Mouse (Mus musculus) spleen, adult 2 months (tissue): ENCODE measurements around the gene Kcnd2. TPM values are rescaled to one million over a fixed set of nuclear protein-coding genes. Genes with fewer than 3 reads are reported as not detected.

Source experiments
- DNase-seq, 2 experiments: peaks; one replicate each; pipeline versions ENCODE4 v3.0.0 to v3.0.0-alpha.2; 2012 to 2021; ENCODE audit warnings: low spot score in 2 of 2, low read depth in 1 of 2
- H3K27ac ChIP-seq: fragments of 200-500 bp; 2 replicates; pipeline ENCODE4 v1.5.1; 2012; ENCODE audit warnings: low read length, inconsistent platforms; ENCODE audit not compliant: insufficient read depth
- H3K27me3 ChIP-seq: fragments of 200-500 bp; 2 replicates; pipeline ENCODE4 v1.6.1; 2012; ENCODE audit warnings: mild to moderate bottlenecking, moderate library complexity, low read length, inconsistent platforms; ENCODE audit not compliant: control insufficient read depth, insufficient read depth
- H3K36me3 ChIP-seq: fragments of 200-500 bp; 2 replicates; pipeline ENCODE4 v1.6.1; 2012; ENCODE audit warnings: mild to moderate bottlenecking, low read length, inconsistent platforms; ENCODE audit not compliant: control insufficient read depth, insufficient read depth
- H3K4me1 ChIP-seq: fragments of 200-500 bp; 2 replicates; pipeline ENCODE4 v1.6.1; 2011; ENCODE audit warnings: inconsistent platforms; ENCODE audit not compliant: control insufficient read depth, insufficient read depth, insufficient read length
- H3K4me3 ChIP-seq: fragments of 200-500 bp; 2 replicates; pipeline ENCODE4 v1.5.1; 2011; ENCODE audit warnings: mild to moderate bottlenecking, inconsistent platforms; ENCODE audit not compliant: insufficient read depth, insufficient read length; ENCODE audit errors: extremely low read depth
- CTCF ChIP-seq: fragments of 200-500 bp; IDR thresholded peaks from 2 replicates; pipeline ENCODE4 v1.5.1; 2011; ENCODE audit warnings: mild to moderate bottlenecking, inconsistent platforms; ENCODE audit not compliant: insufficient read depth, insufficient read length, insufficient replicate concordance; ENCODE audit errors: extremely low read depth
- POLR2A ChIP-seq: fragments of 200-500 bp; IDR thresholded peaks from 2 replicates; pipeline ENCODE4 v1.6.1; 2011; ENCODE audit warnings: low read depth, low read length, inconsistent platforms
- WGBS: fragments of 180-500 bp; shearing (Covaris S2); methylation state at CpG from one replicate; pipeline ENCODE4 v1.1.7; 2018; 5-methylcytosine and 5-hydroxymethylcytosine counted together
- polyA plus RNA-seq: library from polyadenylated mRNA; depleted of rRNA; stranded (reverse); fragments of >200 nt; gene quantifications from 2 replicates; pipeline ENCODE4 v1.2.3, GENCODE M21; 2012

Kcnd2 gene
- polyA plus RNA-seq, 1 experiment, result not detected

DNA sequence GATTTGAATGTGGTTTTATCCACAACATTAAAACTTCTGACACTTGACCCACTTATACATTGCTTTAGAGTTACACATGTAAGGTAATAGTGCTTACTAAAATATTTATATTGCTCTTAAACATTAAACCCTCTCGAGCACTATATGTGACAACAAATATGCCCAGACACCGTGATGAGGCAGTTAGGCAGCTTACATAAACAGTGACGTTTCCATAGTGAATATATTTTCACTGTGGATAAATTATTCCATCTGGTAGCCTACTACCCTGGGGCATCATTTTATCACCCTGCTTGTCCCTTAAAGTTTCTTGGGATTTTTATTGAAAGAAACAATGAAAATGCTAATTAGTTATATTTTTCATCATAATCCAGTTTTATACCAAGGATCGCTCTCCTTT, 449.3 kb downstream of the Kcnd2 start:
- DNase-seq, result no peak
- Histone ChIP-seq H3K36me3 (no peaks in the 10 kb centered on the region), H3K4me1 (no peaks in the 10 kb centered on the region), H3K27ac (no peak overlapping the region), H3K27me3 (no peaks in the 10 kb centered on the region), H3K4me3 (no peak overlapping the region)
- TF ChIP-seq CTCF (no peak), POLR2A (no peak)
- WGBS, result 82% methylated on average over 4 of the region's 4 CpGs

DNA sequence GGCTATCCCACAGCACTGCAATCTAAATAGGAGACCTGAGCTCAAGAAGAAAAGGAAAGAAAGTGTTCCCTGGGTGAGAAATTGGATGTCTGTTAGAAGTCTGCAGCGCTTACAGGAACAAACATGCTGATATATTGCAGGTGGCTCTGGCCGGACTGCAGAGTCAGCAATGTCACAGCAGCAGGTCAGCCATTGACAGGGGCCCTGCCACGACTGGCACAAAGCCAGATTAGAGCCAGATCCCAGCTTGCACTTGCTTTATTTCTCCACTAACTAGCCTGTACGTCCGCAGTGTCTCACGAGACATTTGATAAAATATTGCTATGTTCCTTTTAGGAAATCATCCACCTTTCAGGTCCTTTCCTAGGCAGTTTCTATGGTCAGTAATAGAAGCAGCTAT, 468.9 kb downstream of the Kcnd2 start:
- no peak overlapping the region for H3K27ac ChIP-seq
- no peak for DNase-seq
- H3K4me3 ChIP-seq, result no peak overlapping the region
- 76% methylated on average over 6 of the region's 6 CpGs for WGBS
- TF ChIP-seq POLR2A, result no peak
- TF ChIP-seq CTCF, result no peak
- H3K4me1 ChIP-seq, result no peaks in the 10 kb centered on the region
- no peaks in the 10 kb centered on the region for H3K27me3 ChIP-seq
- H3K36me3 ChIP-seq, result no peaks in the 10 kb centered on the region

DNA sequence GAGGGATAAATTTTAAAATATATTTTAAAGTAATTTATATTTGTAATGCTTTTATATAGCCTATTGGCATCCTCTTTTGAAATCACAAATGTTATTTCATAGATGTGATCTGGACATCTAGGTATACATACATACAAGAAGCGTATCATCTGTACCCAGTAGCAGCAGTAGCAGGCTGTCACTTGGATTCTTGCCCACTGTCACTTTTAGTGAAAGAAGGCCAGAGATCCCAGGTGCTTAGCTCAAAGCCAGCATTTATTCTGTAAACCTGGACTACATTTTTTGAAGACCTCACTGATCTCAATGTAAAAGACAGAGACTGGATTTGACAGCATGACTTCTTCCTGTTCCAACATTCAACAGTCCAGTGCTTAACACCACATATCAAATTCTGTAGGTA, 471.1 kb downstream of the Kcnd2 start:
- 95% methylated on average over 1 of the region's 1 CpGs for WGBS
- no peak overlapping the region for H3K4me3 ChIP-seq
- no peaks in the 10 kb centered on the region for H3K4me1 ChIP-seq
- no peaks in the 10 kb centered on the region for H3K36me3 ChIP-seq
- H3K27me3 ChIP-seq, result no peaks in the 10 kb centered on the region
- no peak for DNase-seq
- no peak for TF ChIP-seq CTCF
- no peak for TF ChIP-seq POLR2A
- no peak overlapping the region for H3K27ac ChIP-seq

DNA sequence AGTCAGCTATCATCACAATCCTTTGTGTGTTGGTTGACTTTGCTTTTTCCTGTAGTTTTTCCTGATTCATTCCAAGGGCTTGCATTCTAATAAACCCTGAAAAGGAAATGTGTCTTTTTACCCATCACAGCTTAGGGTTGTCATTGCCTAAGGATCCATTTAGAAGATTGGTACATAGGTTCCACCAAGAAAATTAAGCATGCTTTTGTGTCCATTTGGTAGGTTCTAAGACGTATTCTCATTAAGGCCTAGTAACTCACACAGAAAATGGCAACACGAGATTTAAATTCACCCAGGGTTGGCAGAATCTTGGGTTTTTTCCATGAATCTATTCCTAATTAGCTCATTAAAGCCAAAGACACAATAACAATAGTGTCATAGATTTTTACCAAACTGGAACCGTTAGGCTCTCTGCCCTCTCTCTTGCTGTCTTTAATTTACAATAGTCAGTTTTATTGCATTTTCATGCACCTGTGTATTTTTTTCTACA, 477.6 kb downstream of the Kcnd2 start:
- Histone ChIP-seq H3K4me1 (no peaks in the 10 kb centered on the region), H3K27me3 (no peaks in the 10 kb centered on the region), H3K27ac (no peak overlapping the region), H3K4me3 (no peak overlapping the region), H3K36me3 (no peaks in the 10 kb centered on the region)
- no peak for TF ChIP-seq CTCF
- no peak for TF ChIP-seq POLR2A
- 85% methylated on average over 3 of the region's 3 CpGs for WGBS
- DNase-seq, result no peak

DNA sequence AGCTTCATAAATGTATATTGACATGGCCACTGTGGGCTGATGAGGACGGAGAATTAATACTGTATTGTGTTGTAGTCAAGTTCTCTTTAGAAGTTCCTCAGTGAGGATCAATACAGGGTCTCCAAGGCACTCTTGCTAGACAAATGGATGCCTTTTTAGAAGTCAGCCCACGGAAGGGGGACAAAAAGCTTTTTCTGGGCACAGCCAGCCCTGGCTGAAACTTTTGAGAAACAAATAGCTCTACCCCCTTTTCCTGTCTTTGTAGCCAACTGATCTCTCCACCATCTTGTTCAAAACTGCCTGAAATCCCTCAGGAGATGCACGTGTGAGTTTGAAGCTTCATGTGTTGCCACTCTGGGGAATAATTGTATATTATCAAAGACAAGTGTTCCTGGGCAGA, 482.3 kb downstream of the Kcnd2 start:
- Histone ChIP-seq H3K4me1 (no peaks in the 10 kb centered on the region), H3K27ac (no peak overlapping the region), H3K4me3 (no peak overlapping the region), H3K36me3 (no peaks in the 10 kb centered on the region), H3K27me3 (no peaks in the 10 kb centered on the region)
- WGBS, result 72% methylated on average over 3 of the region's 3 CpGs
- no peak for DNase-seq
- TF ChIP-seq POLR2A (no peak), CTCF (no peak)

DNA sequence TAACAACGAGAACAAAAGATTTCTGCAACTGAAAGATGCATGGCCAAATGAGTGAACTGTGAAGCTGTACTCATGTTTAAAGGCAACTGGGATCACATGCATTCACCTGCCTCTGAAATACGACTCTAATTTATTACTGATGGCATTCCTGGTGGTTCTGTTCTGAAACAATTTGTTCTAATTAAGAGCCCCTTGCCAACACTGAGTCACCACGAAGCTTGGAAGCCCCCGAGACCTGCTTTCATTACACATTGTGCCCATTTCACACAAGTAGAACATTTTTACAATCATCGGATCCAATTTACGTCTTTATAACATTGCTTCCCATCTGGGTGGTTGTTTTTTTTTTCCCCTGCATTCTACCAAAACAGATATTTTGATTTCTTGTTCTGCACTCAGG, 485.8 kb downstream of the Kcnd2 start:
- H3K4me3 ChIP-seq, result no peak overlapping the region
- no peak overlapping the region for H3K27ac ChIP-seq
- no peaks in the 10 kb centered on the region for H3K4me1 ChIP-seq
- H3K36me3 ChIP-seq, result no peaks in the 10 kb centered on the region
- DNase-seq, result no peak
- 76% methylated on average over 6 of the region's 6 CpGs for WGBS
- TF ChIP-seq POLR2A, result no peak
- TF ChIP-seq CTCF, result no peak
- no peaks in the 10 kb centered on the region for H3K27me3 ChIP-seq

DNA sequence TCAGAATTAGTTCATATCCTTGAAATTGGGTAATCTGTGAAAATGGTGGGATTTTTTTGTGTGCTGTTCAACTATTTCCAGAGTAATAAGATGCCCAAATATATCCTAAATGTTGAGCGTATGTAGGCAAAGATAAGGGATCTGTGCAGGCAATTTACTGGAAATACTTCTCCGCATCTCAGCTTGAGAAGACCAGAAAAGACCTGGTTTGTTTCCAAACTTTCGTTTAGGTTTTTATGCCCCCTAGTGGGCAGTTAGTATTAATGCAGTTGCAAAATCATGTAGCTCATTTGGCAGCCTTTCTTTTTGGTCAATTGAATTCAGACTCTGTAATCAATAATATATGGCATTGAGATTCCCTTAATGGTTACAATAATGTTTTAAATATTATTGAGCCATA, 493.9 kb downstream of the Kcnd2 start:
- no peak for DNase-seq
- Histone ChIP-seq H3K4me3 (no peak overlapping the region), H3K27me3 (no peaks in the 10 kb centered on the region), H3K36me3 (no peaks in the 10 kb centered on the region), H3K27ac (no peak overlapping the region), H3K4me1 (no peaks in the 10 kb centered on the region)
- 20% methylated on average over 3 of the region's 3 CpGs for WGBS
- TF ChIP-seq POLR2A (no peak), CTCF (no peak)
